Mouse (Mus musculus) heart, adult 9 months (tissue): Measurements from ENCODE around the gene Cldn10.

ENCODE experiments used
- DNase-seq, 2 experiments: peaks; one replicate each; pipeline ENCODE4 v3.0.0; 2022; ENCODE audit warnings: low spot score in 2 of 2

Gene Cldn10

GRCm38 (mm10) chr14:118827283-118827904 is 39.7 kb downstream of the Cldn10 start:
- DNase-seq = no peak

DNA sequence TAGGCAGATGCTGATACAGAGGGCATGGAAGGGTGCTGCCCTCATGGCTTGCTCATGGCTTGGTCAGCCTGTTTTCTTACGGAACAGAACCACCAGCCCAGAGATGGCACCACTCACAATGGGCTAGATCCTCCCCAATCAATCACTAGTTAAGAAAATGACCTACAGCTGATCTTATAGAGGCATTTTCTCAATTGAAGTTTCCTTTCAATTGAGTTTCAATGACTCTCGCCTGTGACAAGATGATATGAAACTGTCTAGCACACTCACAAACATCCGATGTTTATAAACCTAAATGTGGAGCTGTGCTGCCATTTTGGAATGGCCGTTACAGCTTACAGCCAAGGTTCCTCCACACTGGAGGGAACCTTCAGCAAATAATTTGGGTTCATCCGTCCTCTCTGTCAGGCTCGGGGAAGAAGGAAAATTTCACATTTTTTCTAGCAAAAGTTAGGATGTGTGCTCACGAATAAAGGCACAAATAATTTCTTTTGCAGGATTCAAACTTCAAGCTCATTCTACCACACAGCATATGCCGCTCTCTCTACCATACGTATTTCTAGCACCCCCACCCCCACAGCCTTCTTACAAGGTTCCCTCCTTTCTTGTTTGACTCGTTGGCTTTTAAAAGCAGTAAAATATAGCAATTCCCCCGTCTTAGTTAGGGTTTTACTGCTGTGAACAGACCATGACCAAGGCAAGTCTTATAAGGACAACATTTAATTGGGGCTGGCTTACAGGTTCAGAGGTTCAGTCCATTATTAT is 41.8 kb downstream of the Cldn10 start:
- DNase-seq = no peak

GRCm38 (mm10) chr14:118831597-118831996 is 43.9 kb downstream of the Cldn10 start:
- no peak for DNase-seq

DNA sequence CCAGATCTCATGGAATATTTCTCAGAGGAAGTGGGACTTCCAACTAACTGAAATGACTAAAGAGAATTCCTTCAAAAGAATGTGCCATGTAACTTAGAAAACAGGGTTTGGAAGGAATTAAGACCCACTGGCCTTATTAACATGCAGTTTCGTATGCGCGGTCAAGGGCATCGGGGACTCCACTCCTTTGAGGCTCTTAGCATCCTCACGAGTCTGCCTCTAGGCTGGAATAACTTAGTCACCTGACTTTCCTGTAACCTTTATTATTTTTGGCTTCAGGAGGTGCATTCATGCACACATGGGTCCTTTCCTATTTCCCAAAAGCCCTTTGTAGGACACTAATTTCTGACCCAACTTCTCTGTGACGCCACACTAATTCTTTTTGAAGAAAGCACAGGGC is 45.5 kb downstream of the Cldn10 start:
- no peak for DNase-seq

DNA sequence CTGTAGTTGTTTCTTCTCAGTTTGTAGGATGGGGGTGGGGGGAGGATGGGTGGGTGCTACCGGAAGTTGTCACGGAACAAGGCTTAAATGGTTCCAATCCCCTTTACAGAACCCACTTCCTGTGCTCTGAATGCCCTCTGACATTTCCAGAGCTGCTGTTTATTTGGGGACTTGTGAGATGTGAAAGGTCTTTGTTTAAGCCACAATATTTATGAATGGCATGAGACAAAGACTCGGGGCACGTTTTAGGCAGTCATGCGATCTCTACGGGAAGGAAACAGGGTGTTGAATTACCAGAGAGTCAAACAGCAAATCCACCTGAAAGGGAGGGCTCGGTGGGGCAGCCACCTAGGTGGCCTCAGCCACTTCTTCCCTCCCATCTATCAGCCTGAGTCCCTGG is 46.6 kb downstream of the Cldn10 start:
- no peak for DNase-seq

GRCm38 (mm10) chr14:118836145-118836544 is 48.4 kb downstream of the Cldn10 start:
- DNase-seq = no peak

DNA sequence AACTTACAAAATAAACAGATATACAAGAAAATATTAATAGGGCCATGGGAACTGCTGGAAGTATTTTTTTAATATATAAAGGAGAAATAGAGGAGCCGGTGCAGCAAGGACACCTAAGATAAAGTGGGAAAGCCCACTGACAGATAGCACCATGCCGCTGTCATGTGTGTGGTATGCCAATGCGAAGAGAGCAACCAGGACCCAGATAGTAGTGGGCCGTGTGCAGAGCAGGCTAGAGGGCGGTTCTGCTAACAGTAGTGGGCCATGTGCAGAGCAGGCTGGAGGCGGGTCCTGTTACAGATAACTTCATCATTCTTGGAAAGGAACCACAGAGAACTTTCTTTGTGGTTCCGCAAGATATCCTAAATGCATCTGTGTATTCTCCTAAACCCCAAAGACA is 49.0 kb downstream of the Cldn10 start:
- DNase-seq = no peak

- DNase-seq = no peak
These were observed 50.9 kb downstream of the Cldn10 start for GRCm38 (mm10) chr14:118838556-118839120.

- DNase-seq = peak in 1 of 2 experiments; percentile 17
These were observed 51.7 kb downstream of the Cldn10 start for GRCm38 (mm10) chr14:118839416-118839815.

GRCm38 (mm10) chr14:118840027-118840426 is 52.3 kb downstream of the Cldn10 start:
- DNase-seq = no peak

- no peak for DNase-seq
These were observed 54.6 kb downstream of the Cldn10 start for GRCm38 (mm10) chr14:118842353-118842752.

DNA sequence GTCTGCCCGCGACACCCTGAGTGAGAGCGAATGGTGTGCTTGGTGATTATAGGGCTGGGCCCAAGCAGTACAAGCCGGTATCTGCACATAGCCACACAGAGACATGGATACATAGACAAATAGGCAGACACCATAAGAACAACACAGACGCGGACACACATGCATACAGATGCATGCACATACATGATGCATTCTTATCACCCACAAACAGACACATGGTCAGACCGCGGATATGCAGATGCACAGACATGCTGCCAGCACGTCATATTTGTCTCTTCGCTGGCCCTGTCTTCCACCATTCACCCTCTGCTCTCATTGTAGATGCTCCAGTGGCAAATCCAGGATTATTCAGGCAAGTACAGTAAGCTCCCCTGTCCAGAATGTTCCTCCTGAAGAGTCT is 59.1 kb downstream of the Cldn10 start:
- DNase-seq = no peak

DNA sequence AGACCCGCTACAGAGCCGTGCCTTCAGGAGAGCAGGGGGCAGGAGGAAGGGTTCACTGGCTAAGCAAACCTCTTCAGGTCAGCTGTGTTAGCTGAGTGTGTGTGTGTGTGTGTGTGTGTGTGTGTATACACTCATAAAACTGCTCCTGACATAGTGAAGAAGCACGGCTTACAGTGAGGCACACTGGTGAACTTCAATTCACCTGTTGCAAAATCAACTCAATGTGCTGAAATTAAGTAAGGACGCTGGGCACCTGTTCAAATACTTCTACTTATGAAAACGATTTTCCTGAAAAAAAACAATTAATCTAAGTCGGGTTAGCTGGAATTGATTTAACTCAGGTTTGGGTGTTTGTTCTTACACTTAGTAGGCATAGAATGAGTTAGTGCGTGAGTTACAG is 60.5 kb downstream of the Cldn10 start:
- DNase-seq = no peak

DNA sequence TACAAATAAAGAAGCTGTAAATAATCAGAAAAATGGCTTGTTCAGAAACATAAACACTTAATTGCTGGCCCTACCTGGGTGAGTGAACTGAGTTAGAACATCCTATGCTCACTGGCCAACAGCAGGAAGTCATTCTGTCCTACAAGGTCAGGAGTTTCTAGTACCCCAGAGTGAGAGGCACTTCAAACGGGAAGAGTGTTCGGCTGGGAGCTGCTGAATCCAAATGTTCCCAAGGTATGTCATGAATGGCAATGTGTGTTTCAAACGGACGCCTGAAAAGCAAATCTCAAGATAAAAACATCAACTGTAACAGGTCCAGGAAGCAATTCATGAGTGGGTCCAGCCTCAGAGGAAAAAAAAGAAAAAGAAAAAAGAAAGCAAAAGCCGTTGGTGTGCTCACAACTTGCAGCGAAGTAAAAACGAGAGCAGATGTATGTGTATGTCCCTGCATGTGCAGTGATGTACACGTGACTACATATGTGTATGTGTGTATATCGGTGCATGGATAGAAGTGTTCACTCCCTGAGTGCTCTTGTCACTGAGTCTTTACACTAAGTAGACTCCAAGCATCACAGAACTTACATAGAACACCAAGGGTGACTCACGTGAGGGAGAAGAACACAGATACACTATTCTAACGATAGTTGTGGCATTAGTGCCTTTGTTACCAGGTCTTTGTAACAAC is 62.4 kb downstream of the Cldn10 start:
- DNase-seq = no peak

DNA sequence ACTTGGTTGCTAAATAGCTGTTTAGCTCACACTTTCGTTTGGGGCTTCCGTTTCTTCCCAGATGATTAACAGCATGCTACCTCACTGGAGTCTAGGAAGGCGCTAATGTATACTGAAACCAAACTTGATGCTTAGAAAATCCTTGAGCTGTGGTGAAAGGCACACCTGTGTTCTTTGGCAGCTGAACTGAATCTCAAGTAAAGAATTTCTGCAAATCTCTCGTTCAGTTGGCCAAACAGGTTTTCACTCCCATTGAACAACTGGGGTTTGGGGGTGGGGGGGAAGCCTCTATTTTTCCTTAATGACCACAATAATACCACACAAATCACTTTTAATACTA is 63.0 kb downstream of the Cldn10 start:
- no peak for DNase-seq

GRCm38 (mm10) chr14:118851496-118852107 is 63.9 kb downstream of the Cldn10 start:
- DNase-seq = no peak

DNA sequence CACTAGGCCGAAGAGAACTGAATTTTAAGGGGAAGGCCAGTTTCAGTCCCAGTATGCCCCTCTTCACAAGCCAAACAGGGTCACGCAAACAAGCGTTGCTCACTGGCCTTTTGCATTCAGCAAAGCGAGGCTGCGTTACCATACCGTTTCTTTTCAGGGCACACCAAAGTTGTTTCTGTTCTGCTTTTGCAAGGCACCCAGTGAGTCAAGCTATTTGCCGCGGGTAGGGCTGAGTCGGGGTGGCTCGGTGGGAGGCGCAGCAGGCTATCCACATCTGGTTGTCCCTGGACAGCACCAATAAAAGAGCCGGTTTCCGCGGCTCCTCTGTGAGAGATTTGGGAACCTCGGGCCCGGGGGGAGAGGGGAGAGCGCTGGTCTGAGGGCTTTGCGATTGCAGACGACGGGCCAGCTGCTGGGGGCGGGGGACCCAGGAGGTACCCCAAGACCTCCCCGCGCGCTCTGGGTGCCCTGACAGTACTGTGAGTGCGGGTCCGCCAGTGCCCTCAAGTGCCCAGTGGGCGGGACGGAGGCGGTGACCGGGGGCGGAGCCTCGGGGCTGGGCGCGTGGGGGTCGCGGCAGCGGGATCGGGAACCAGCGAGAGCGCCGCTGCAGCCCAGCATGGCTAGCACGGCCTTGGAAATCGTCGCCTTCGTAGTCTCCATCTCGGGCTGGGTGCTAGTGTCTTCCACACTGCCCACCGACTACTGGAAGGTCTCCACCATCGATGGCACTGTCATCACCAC is 66.8 kb downstream of the Cldn10 start:
- DNase-seq = peak; percentile 7 to 17

DNA sequence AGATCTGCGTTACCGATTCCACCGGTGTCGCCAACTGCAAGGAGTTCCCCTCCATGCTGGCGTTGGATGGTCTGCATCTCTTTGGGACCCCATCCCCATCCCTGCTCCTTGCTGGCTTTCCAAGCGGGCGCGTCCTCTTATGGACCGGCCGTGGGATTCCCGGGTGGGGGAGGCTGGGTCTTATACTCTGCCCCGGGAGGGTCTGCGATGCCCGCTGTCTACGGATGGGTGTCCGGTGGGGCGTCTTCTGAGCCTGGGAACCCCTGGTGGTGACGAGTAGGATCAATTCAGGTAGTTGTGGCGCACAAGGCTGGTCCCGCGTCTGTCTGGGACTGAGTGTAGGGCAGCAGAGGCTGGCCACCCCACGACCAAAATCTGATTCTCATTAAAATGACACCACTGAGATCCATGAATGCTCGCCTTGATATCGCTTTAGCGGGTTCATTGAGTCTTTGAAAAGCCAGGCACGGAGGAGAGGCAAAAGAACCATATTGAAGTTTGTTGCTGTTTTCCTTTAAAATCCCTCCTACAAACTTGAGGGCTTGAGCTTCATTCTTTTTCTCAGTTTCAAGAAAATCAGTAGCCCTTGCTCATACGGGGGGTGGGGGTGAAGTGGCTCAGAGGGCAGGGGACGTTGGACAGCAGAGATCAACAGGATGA is 67.6 kb downstream of the Cldn10 start:
- no peak for DNase-seq

DNA sequence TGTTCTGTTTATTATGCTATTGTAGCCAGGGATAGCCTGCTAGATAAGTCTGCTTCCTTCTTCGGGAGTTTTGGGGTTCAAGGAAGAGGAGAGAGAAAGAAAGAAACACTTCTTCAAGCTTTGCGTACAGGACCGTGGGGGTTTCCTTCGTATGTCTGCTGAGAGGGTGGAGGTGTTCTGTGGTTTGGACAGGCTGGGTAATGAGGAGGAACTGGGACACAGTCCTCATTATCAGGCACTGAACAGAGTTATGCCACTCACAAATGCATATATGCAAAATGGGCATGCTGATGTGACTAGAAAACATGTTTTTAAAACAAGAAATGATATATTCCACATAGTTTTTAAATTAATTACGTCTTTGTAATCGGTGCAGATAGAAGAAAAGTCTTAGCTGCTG is 68.9 kb downstream of the Cldn10 start:
- no peak for DNase-seq

DNA sequence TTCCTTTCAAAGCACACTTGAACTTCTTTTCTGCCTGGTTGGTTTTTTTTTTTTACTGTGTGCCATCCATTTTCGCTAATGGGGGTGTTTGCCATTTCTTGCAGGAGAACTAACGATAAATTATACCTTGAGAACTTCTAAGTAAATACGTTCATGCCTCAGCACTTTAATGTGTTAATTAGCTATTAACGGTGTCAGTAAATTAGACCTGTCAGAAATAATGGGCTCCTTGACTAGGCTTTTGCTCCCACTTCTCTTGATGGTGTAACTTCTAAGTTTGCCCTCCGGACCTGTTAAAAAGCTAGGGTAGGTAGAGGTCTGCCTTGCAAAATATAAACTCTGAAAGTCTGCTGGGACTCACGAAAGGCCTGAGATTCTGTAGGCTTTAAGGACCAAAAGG is 70.6 kb downstream of the Cldn10 start:
- DNase-seq = no peak

- no peak for DNase-seq
These were observed 74.5 kb downstream of the Cldn10 start for GRCm38 (mm10) chr14:118862253-118862652.
